Mouse (Mus musculus): ENCODE measurements around the gene Esf1.
A peak's percentile ranks its signal among the peaks of the same experiment; 100 is the strongest.
"Not testable (repeated sequence)": the region's sequence is repeated elsewhere in the genome, so short reads cannot be mapped to it uniquely, and the experiment has no call there.

Esf1 gene

GRCm38 (mm10) chr2:140170127-140170802 lies at the start of gene Esf1, which contains the start of gene Ndufaf5:
Esf1 (minus strand) TSS chr2:140170564.
Ndufaf5 (plus strand) TSS chr2:140170649.
- DNase-seq: peak; percentile 97

GRCm38 (mm10) chr2:140215965-140216364 lies 45.6 kb upstream of the Esf1 start:
- no peak for DNase-seq

- no peak for DNase-seq
Observed at GRCm38 (mm10) chr2:140215415-140215814, 45.1 kb upstream of the Esf1 start.

GRCm38 (mm10) chr2:140214519-140215027 lies 44.2 kb upstream of the Esf1 start:
- DNase-seq: no peak

- DNase-seq: no peak
Observed at GRCm38 (mm10) chr2:140203756-140204155, 33.4 kb upstream of the Esf1 start.

GRCm38 (mm10) chr2:140202573-140202972 lies 32.2 kb upstream of the Esf1 start:
- DNase-seq: no peak

GRCm38 (mm10) chr2:140200713-140201112 lies 30.3 kb upstream of the Esf1 start:
- no peak for DNase-seq

- not testable (repeated sequence) for DNase-seq
Observed at GRCm38 (mm10) chr2:140185685-140186210, 15.4 kb upstream of the Esf1 start.

GRCm38 (mm10) chr2:140170803-140171553 lies 614 bp upstream of the Esf1 start:
- DNase-seq: no peak

- no peak for DNase-seq
Observed at GRCm38 (mm10) chr2:140169057-140169456, 1.3 kb downstream of the Esf1 start.

GRCm38 (mm10) chr2:140163351-140163854 lies 7.0 kb downstream of the Esf1 start:
- DNase-seq: no peak

- no peak for DNase-seq
Observed at GRCm38 (mm10) chr2:140159186-140159730, 11.1 kb downstream of the Esf1 start.

GRCm38 (mm10) chr2:140151743-140152142 lies 18.6 kb downstream of the Esf1 start, which contains the start of gene Gm17374:
Gm17374 (plus strand) TSS chr2:140152043.
- not testable (repeated sequence) for DNase-seq

GRCm38 (mm10) chr2:140125516-140125915 lies 44.8 kb downstream of the Esf1 start:
- no peak for DNase-seq

- peak; percentile 18 for DNase-seq
Observed at GRCm38 (mm10) chr2:140113851-140114250, 56.5 kb downstream of the Esf1 start.

GRCm38 (mm10) chr2:140108945-140109344 lies 61.4 kb downstream of the Esf1 start:
- no peak for DNase-seq

- DNase-seq: no peak
Observed at GRCm38 (mm10) chr2:140107641-140108040, 62.7 kb downstream of the Esf1 start.

- no peak for DNase-seq
Observed at GRCm38 (mm10) chr2:140104951-140105350, 65.4 kb downstream of the Esf1 start.

- no peak for DNase-seq
Observed at GRCm38 (mm10) chr2:140100551-140101474, 69.6 kb downstream of the Esf1 start.

GRCm38 (mm10) chr2:140099971-140100370 lies 70.4 kb downstream of the Esf1 start:
- DNase-seq: no peak

GRCm38 (mm10) chr2:140097131-140097591 lies 73.2 kb downstream of the Esf1 start:
- DNase-seq: no peak

GRCm38 (mm10) chr2:140096034-140096433 lies 74.3 kb downstream of the Esf1 start:
- no peak for DNase-seq
